Mouse (Mus musculus) layer of hippocampus, adult 9-10 months (tissue): ENCODE data around the gene Cfap298.

ENCODE experiments used
- DNase-seq: peaks from one replicate; pipeline ENCODE4 v3.0.0; 2022; ENCODE audit warnings: low spot score

The Cfap298 gene

DNA sequence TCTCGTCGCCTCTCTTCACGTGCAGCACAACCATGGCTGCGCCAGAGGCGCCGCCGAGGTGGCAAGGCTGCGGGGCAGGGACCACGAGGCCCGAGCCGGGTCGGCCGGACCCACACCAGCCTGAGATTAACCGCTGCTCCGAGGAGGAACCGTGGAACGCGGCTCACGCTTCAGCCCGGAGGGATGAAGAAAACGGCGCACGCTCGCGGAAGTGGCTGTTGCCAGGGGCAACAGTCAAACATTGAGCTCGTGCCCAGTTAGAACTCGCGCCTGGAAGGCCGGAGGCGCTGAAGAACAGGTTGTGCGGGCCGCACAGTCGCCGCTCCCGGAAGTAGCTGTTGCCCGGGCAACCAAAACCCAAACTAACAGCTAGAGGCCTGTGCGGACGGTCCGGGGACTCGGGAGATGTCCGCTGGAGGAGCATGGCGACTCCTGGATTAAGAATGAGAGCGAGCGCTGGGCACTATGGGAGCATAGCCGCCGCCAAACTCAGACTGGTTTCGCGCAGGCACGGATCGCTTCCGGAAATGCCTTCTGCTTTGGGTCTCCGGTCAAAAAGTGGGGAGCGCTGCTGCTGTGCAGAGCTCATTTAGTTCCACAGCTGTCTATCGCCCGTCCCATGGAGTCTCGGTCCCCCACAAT lies at the start of gene Cfap298:
TSS of gene Cfap298 (minus strand) at position 428 of the 642 bp plus-strand sequence.
- DNase-seq, result peak; percentile 77

GRCm38 (mm10) chr16:90971004-90971403 lies 36.1 kb upstream of the Cfap298 start:
- DNase-seq, result no peak

GRCm38 (mm10) chr16:90966241-90966640 lies 31.3 kb upstream of the Cfap298 start:
- no peak for DNase-seq

DNA sequence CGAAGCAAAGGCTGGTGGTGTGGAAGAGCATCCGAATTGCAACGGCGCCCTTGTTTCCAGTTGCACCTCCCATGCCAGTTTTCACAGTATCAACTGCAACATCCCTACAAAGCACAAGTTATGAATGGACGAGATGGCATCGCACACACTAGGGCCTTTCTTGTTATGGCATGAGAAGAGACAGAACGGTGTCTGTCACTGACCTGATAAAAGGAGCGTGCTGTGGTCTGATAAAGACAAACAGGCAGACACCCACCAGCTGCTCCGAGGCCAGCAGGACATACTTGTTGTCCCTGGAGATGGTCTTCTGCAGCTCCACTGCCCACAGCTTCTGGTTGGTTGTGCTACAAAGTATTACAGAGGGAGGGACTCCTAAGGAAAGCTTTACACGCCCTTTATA lies 29.4 kb upstream of the Cfap298 start:
- no peak for DNase-seq

GRCm38 (mm10) chr16:90963866-90964265 lies 29.0 kb upstream of the Cfap298 start:
- no peak for DNase-seq

DNA sequence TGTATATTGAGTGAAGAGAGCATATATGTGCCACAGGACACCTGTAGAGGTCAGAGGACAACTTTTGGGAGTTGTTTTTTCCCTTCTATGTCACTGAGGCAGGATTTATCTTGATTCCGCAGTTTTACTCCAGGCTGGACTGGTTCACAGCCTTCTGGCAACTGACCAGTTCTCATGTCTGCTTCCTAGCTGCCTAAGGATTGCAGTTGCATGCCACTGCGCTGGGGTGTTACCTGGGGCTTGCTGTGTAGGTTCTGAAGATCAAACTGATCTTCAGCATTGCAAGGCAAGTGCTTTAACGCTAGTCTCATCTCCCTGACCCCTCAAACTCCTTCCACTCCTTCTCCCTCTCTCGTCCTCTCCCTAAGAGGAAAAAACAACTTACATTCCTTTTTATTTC lies 28.3 kb upstream of the Cfap298 start:
- DNase-seq, result no peak

DNA sequence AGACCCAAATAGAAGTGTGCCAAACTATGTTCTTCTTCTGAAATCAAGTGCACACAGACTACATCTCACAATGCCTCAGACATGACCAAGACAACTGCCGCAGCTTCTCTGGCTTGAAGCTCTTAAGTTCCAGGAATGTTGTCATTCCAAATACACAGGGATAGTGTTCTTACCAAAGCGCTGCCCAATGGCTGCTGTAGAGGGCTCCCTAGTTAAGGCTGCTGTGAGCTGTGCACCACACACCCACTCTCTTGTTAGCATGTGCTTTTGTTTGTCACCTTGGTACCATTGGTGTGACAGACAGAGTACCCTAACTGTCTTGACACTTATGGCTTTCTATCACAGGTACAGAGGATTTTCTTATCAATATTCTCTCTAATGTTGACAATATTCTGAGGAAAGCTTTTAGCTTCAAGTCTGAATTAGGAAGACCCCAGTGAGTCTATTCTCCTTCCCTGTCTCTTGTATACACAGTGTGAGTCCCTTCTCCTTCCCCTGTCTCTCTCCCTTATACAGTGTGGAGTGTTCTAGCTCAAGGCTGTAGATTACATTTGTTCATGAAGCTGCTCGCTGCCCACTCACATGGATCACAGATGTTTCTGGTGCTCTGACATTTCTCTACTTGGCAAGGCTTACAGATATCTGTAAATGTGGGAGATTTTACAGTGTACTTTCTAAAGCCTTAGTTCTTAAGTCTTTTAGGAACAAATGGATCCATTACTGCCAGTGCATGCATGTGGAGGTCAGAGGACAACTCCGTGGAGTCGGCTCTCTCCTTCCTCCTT lies 23.6 kb upstream of the Cfap298 start:
- peak; percentile 58 for DNase-seq

DNA sequence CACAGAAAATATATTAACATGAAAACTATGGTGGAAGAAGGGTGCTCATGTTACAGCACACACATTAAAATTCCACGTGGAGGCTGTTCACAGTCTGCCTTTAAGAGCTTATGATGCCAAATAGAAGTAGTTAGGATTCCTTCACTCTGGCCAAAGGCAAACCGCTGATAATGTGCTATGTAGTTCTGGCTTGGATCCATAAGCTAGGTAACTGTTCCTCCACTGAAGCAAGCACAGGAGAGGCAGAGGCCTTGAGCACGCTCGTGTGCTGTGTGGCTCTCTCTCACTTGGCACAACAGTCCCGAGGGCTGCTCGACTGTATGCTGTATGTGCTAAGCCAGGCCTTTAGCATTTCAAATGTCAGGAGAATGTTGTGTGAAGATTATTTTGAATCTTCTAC lies 20.6 kb upstream of the Cfap298 start:
- no peak for DNase-seq

- DNase-seq, result no peak
Observed at GRCm38 (mm10) chr16:90953770-90954169, 18.9 kb upstream of the Cfap298 start.

- no peak for DNase-seq
Observed at GRCm38 (mm10) chr16:90953147-90953546, 18.2 kb upstream of the Cfap298 start.

DNA sequence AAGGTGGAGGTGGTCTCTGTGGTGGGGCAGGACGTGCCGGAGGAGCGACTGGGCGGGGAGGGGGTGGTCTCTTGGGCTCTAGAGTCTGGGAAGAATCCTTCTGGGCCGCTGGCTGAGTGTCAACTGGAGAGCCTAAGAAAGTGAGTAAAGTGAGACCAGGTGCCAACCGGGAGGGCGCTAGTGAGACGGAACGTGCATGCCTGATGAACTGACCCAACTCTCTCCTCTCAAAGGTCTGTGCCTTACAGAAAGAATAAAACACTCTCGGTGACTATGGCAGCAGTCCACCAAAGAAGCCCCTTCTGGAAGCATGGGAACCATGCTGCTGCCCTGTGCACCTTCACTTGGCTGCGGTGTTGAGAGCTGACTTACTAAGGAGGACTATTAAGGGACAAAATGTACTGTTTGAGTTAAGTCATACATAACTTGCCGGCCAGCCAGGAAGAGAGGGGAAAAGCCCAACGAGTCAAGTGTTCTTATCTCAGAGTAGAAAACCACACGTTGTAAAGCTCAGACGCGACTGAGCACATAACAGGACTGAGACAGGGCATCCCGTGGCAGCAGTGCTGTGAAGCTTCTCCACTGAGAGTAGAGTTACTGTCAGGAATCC lies 15.5 kb upstream of the Cfap298 start:
- no peak for DNase-seq

DNA sequence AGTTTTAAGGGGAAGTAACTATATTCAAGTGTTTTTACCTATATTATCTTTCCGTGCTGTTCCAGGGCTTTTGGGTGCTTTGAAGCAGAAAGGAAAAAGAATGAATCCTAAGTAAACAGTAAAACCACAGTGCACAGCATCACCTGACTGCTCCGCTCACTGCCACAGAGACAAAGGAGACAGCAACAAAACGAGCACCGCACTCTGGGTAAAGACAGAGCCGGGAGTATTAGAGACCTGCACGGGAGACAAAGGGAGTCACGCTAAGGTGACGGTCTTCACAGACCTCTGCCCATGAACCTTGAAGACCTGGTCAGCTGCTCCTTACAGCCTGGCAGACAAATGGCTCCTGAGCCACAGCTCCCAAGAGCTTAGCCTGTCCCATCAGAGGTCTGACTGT lies 12.1 kb upstream of the Cfap298 start:
- DNase-seq, result no peak

DNA sequence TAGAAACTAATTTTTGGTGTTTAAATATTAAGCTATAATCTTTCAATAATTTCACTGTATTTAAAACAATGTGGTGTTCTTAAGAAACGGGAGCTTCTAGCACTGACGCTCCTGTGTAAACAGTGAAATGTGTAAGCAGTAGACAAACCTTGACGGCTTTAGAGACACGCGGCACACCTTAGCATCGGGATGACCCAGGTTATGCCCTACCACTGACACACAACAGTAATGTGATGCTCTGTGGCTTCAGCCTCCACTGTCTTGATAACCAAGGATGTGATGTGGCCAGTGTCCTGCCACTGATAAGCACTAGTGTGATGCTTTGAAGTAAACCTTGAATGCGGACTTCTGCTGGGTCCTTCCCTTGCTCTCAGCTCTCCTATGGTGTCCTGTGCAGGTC lies 6.3 kb upstream of the Cfap298 start:
- no peak for DNase-seq

DNA sequence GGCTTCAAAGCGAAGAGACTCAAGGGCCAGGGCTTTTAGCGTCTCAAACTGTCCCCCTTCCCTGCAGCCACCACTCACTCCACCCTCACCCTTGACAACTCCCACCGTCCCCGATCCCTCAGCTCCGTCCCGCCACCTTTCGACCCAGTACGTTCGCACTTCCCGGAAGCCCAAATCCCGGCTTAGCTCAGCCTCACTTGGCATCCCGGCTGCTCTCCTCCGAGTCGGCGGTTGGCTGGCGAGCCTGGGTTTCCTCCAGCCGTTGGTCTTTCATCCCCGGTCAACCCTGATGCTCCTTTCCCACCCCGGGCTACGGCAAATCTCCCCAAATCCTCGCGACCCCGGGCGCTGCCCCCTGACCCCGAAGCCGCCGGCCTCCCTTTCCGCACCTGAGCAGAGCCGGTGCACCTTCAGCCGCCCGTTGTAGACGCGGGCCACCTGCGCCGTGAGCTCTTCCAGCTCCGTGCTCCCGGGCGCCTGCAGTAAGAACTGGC lies 674 bp downstream of the Cfap298 start:
- no peak for DNase-seq

GRCm38 (mm10) chr16:90933534-90934176 lies 1.3 kb downstream of the Cfap298 start:
- no peak for DNase-seq

GRCm38 (mm10) chr16:90927446-90927845 lies 7.5 kb downstream of the Cfap298 start:
- DNase-seq, result no peak

GRCm38 (mm10) chr16:90925461-90925860 lies 9.5 kb downstream of the Cfap298 start:
- peak; percentile 53 for DNase-seq

DNA sequence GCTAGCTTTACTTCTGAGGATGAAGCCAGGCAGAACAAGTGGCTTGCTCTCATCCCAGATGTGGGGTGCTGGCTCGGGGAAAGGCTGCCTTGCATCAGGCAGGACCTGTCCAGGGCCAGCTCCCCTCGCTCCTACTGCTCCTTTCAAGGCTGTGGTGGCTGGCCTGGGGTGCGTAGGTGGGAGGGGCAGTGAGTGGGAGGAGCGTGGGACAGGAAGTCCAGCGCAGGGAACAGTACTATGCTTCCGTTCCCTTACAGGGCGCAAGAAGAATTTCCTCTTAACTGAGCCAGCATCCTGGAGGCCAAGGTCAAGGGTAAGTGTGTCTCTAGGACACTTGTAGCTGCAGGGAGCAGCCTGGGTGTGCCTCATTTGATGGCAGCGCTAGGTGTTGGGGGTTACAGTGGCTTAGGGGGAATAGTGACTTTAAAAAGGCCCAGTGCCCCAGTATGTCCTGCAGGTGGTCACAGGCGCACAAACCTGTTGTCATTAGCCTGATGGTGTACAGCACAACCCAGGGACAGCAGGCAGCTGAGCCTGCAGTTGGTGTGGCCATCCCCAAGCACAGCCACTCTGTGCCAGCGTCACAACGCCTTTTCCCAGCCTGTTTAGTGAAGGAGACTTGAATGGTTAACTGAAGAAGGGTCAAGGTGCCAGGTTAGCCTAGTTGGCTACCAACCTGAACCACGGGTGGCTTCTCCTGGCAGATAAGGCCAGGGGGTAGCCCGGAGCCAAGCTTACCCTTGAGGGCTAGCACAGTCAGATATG lies 10.1 kb downstream of the Cfap298 start:
- DNase-seq, result no peak

DNA sequence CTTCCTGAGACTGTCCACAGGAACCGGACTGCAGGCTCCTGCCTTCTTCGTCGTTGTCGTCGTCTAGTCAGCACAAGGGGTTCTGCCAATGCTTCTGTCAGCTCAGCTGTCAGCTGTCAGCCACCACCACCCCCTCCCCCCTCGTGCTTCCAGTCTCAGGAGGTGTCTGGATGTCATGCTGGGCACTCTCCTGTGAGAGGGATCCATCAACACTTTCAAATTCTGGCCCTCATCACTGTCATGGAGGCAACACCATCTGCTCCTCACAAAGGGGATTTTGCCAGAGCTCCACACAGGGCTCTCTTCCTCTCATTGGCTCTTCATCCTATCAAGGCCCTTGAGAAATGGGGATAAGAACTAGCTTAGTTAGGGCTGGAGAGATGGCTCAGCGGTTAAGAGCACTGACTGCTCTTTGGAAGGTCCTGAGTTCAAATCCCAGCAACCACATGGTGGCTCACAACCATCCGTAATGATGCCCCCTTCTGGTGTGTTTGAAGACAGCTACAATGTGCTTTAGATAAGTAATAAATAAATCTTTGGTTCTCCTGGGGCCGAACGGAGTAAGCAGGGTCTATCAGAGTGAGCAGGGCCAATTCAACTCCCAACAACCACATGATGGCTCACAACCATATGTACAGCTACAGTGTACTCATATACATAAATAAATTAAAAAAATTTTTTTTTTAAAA lies 13.3 kb downstream of the Cfap298 start:
- DNase-seq, result no peak

DNA sequence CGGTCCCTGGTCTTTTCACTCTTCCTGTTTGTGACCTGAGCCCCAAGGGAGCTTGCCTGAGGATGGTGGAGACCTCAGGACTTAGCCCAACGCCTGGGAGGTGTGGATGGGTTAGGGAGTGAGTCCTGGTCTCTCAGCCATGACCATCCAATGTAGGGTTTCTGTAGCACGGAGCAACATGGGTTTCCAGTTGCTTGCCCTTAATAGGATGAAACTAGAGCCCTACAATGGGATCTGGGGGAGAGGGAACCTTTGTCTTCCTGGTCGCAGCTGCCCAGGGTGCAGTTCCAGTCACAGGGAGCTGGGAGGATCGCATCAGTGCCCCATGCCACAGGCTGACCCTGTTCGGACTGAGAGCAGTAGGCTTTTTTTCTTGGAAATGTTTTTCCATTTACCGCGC lies 17.8 kb downstream of the Cfap298 start:
- no peak for DNase-seq

DNA sequence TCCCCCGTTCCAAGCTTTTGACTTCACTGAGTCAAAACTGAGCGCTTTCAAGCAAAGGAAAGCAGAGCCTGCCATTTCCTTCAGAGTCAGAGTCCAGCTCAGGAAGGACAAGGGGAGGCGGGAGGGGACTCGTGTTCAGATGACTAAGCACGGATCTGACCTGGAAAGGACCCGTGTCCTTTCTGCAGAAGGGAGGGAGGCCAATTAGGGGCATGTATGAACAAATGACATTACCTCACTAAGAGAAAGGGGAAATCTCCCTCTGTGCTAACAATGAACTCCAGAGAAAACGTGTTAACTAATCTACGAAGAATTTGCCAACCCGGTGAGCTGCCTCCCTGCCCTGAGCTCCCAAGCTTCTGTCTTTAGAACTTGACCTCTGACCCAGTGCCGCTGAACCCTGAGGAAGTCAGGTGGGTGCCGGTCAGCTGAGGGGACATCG lies 18.9 kb downstream of the Cfap298 start:
- DNase-seq, result no peak
